Mouse (Mus musculus) CD4-positive naive resting alpha-beta T cell, adult 76 days (primary cell): Measurements from ENCODE around the gene Catsperg1. TPM values are rescaled to one million over a fixed set of nuclear protein-coding genes. Genes with fewer than 3 reads are reported as not detected.

Experiments
- total RNA-seq: library from RNA; stranded (reverse); gene quantifications from one replicate; pipeline ENCODE4 v1.2.4, GENCODE M21; 2023

Catsperg1 gene
- total RNA-seq = 0.32 TPM

GRCm38 (mm10) chr7:29213675-29214082 is at the start of gene Catsperg1:
TSS of gene Catsperg1 (minus strand) at chr7:29214035.

GRCm38 (mm10) chr7:29248261-29248841 is 34.5 kb upstream of the Catsperg1 start, which contains the start of gene 2200002D01Rik:
TSS of gene 2200002D01Rik (minus strand) at chr7:29248466.

DNA sequence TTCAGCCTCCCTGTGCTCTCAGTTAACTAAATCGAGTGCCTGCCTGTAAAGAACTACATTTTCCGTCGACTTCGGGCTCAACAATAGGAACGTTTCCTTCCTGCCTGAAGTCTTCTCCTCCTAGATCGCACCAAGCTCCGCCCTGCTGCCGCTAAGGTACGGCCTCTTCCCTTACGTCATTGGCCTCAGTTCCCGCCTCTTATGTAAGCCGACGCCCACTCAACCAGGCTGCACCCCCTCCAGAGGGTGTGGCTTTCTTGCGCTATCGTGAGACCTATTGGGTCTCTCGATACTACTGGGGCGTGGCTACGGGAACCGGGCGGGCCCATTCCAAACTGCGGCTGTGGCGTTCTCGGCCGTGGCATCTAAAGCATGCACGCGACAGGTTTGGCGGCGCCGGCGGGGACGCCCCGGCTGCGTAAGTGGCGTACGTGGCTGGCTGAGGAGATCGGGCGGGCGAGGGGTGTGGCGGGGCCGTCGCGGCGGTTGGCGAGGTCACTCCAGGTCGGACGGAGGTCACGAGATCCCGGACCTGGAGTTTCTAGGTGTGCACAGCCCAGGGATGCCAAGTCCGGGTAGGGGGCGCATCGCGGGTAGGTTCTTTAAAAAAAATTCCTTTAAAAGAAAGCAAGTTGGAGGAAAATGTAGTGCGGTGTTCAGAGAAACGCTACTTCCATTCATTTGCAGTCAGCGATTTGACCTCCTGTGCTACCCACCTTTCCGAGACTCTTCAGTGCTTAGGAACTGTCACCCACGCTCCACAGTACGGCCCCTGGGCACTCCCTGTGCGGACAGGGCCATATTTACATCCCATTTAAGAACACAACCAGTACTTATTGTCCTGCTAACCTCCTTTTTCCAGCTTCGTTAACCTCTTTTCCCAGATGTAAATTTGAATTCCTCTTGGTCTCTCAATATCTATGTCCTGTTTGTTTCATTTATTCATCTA is 24.5 kb upstream of the Catsperg1 start, which contains the start of gene Yif1b:
Gene Yif1b (plus strand): TSS at position 311 of the 949 bp plus-strand sequence.

GRCm38 (mm10) chr7:29232247-29233013 is 18.6 kb upstream of the Catsperg1 start, which contains the start of gene Kcnk6:
TSS of gene Kcnk6 (minus strand) at chr7:29232515.

GRCm38 (mm10) chr7:29180077-29180853 is 33.6 kb downstream of the Catsperg1 start, which contains the start of gene Psmd8:
TSS of gene Psmd8 (minus strand) at chr7:29180701.

DNA sequence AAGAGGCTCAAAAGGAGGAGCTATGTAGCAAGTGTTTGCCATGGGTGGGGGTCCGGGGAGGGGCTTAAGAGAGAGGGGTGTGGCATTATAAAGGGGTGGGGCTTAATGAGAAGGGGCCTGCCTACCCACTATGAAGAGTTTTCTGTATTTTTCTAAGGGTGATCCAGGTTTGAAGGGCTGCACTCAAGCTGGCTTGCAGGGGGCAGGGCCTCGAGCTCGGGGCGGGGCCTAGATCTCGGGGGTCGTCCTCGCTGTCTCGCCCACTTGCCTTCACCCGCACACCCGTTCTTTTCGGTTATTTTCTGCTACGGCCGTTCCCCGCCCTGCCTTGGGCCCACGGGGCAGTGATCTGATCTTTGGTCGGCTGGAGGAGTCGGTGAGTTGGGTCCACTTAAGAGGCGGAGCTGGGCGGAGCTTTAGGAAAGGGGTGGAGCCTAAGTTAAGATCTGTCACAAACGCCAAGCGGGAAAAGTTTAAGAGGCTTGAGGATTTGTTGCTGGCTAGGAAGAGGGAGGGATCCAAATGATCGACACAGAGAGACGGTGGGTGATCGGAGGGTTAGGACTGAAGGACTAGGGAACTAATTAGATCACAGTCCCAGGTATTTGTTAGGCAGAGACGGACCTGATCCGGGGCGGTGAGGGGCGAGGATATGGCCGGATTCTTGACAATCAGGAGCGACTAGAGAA is 43.6 kb downstream of the Catsperg1 start, which contains the start of the genes Ggn and Spred3:
Gene Ggn (plus strand): TSS at position 145 of the 689 bp plus-strand sequence.
Gene Spred3 (minus strand): TSS at position 346 of the 689 bp plus-strand sequence.

GRCm38 (mm10) chr7:29155838-29156782 is 57.7 kb downstream of the Catsperg1 start, which contains the start of gene Fam98c:
TSS of gene Fam98c (minus strand) at chr7:29156234.

GRCm38 (mm10) chr7:29134693-29135386 is 79.0 kb downstream of the Catsperg1 start, which contains the start of gene Rasgrp4:
TSS of gene Rasgrp4 (plus strand) at chr7:29134851.

Other genes starting within 250 kb of the Catsperg1 start
- gene Eif3k, start 232.2 kb downstream of the Catsperg1 start, total RNA-seq = 283 TPM
- 94.9 TPM for gene Map4k1, start 232.0 kb downstream of the Catsperg1 start, total RNA-seq
- gene Ryr1, start 88.9 kb downstream of the Catsperg1 start, total RNA-seq = 0.21 TPM
- 3.6 TPM for gene Rasgrp4, start 79.2 kb downstream of the Catsperg1 start, total RNA-seq
- gene Fam98c, start 57.8 kb downstream of the Catsperg1 start, total RNA-seq = 34.2 TPM
- not detected for gene Ggn, start 43.8 kb downstream of the Catsperg1 start, total RNA-seq
- gene Spred3, start 43.6 kb downstream of the Catsperg1 start, total RNA-seq = 3.3 TPM
- 146 TPM for gene Psmd8, start 33.3 kb downstream of the Catsperg1 start, total RNA-seq
- 0.50 TPM for gene Kcnk6, start 18.5 kb upstream of the Catsperg1 start, total RNA-seq
- gene Yif1b, start 24.3 kb upstream of the Catsperg1 start, total RNA-seq = 21.1 TPM
- gene 2200002D01Rik, start 34.4 kb upstream of the Catsperg1 start, total RNA-seq = 2.4 TPM
- 60.7 TPM for gene Spint2, start 67.9 kb upstream of the Catsperg1 start, total RNA-seq
- gene Ppp1r14a, start 75.3 kb upstream of the Catsperg1 start, total RNA-seq = 1.0 TPM
- gene Dpf1, start 89.9 kb upstream of the Catsperg1 start, total RNA-seq = not detected